Mouse (Mus musculus): ENCODE data around the gene Pex12. TPM values are rescaled to one million over a fixed set of nuclear protein-coding genes. Genes with fewer than 3 reads are reported as not detected.

The Pex12 gene
- polyA plus RNA-seq, 1 experiment: 5.5 TPM

DNA sequence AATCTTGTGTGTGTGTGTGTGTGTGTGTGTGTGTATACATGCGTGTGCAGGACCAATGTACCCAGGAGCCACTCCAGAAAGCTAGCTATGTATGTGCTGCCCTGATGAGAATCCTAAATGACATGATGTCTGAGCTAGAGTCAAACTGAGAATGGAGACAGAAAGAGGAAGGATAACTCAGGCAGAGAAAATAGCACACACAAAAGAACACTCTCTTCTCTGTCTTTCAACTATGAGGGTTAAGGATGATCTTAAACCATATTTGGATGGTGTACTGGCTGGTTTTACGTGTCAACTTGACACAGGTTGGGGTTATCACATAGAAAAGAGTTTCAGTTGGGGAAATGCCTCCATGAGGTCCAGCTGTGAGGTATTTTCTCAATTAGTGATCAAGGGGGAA is 12.8 kb downstream of the Pex12 start:
- Histone ChIP-seq H3K4me1 (ENCODE audit: control insufficient read depth, insufficient read depth, insufficient read length) (peaks cover 6% of the 10 kb centered on the region; the same call in 1 of the 2 replicates), H3K4me3 (ENCODE audit: extremely low read depth, insufficient read depth, insufficient read length) (no peak overlapping the region), H3K27me3 (ENCODE audit: control insufficient read depth, insufficient read depth, low read length) (no peaks in the 10 kb centered on the region), H3K36me3 (ENCODE audit: control insufficient read depth, insufficient read depth, low read length) (no peaks in the 10 kb centered on the region), H3K27ac (ENCODE audit: insufficient read depth, low read length) (no peak overlapping the region)
- WGBS: 74% methylated on average over 2 of the region's 2 CpGs
- no peak for DNase-seq (ENCODE audit: low read depth in 1 of 2, low spot score in 2 of 2)
- no peak for TF ChIP-seq CTCF (IDR thresholded peaks at IDR 0.05; ENCODE audit: extremely low read depth, insufficient read depth, insufficient read length, insufficient replicate concordance)
- TF ChIP-seq POLR2A (IDR thresholded peaks at IDR 0.05; ENCODE audit: low read depth, low read length): no peak

DNA sequence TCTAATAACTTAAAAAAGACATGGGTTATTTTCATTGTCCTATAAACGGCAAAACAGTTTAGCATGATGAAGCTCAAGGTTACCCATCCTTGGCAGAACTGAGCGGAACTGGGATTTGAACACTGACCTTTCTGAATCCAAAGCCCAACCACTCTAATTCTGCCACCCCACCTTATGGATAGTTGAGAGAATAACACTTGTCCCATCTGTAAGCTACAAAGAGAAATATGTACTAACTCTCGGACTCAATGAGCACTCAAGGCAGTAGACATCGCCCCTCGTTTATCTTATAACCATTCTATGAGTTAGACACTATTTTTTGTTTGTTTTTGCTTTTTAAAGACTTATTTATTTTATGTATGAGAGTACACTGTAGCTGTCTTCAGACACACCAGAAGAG is 13.3 kb downstream of the Pex12 start:
- no peak overlapping the region for H3K4me3 ChIP-seq (ENCODE audit: extremely low read depth, insufficient read depth, insufficient read length)
- H3K27me3 ChIP-seq (ENCODE audit: control insufficient read depth, insufficient read depth, low read length): no peaks in the 10 kb centered on the region
- no peak overlapping the region for H3K27ac ChIP-seq (ENCODE audit: insufficient read depth, low read length)
- H3K4me1 ChIP-seq (ENCODE audit: control insufficient read depth, insufficient read depth, insufficient read length): peaks cover 6% of the 10 kb centered on the region; the same call in 1 of the 2 replicates
- no peak for DNase-seq (ENCODE audit: low read depth in 1 of 2, low spot score in 2 of 2)
- H3K36me3 ChIP-seq (ENCODE audit: control insufficient read depth, insufficient read depth, low read length): no peaks in the 10 kb centered on the region
- TF ChIP-seq POLR2A (IDR thresholded peaks at IDR 0.05; ENCODE audit: low read depth, low read length) (no peak), CTCF (IDR thresholded peaks at IDR 0.05; ENCODE audit: extremely low read depth, insufficient read depth, insufficient read length, insufficient replicate concordance) (no peak)
- 92% methylated on average over 5 of the region's 5 CpGs for WGBS

DNA sequence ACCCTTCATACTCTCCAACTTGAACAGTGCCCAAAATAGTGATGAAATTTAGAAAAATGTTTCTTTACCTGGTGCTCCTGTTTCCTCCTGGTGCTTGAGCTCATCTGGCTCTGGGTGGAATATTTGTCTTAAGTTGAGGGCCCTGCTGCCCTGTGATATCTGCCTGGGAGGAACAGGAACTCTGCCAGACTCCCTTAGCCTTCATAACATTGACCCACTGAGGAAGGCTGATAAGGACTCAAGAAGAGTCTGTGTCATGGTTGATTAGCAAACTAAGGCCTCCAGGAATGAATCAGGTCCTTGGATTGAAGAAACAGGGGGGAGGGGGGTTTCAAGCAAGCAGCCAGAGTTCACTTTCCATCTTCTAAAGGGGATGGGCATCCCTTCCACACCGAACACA is 15.8 kb downstream of the Pex12 start, which contains the start of gene Slfn14:
Gene Slfn14, minus strand, starts transcription at position 161 of the 400 bp plus-strand sequence.
- WGBS: 66% methylated on average over 1 of the region's 1 CpGs
- no peak for DNase-seq (ENCODE audit: low read depth in 1 of 2, low spot score in 2 of 2)

GRCm38 (mm10) chr11:83285627-83286026 is 16.8 kb downstream of the Pex12 start:
- Histone ChIP-seq H3K36me3 (ENCODE audit: control insufficient read depth, insufficient read depth, low read length) (no peaks in the 10 kb centered on the region), H3K27ac (ENCODE audit: insufficient read depth, low read length) (no peak overlapping the region), H3K4me3 (ENCODE audit: extremely low read depth, insufficient read depth, insufficient read length) (no peak overlapping the region), H3K27me3 (ENCODE audit: control insufficient read depth, insufficient read depth, low read length) (no peaks in the 10 kb centered on the region), H3K4me1 (ENCODE audit: control insufficient read depth, insufficient read depth, insufficient read length) (no peaks in the 10 kb centered on the region)
- WGBS: 84% methylated on average over 4 of the region's 4 CpGs
- TF ChIP-seq CTCF (IDR thresholded peaks at IDR 0.05; ENCODE audit: extremely low read depth, insufficient read depth, insufficient read length, insufficient replicate concordance): no peak
- TF ChIP-seq POLR2A (IDR thresholded peaks at IDR 0.05; ENCODE audit: low read depth, low read length): no peak
- DNase-seq (ENCODE audit: low read depth in 1 of 2, low spot score in 2 of 2): no peak

More for the DNA sequence above, 15.8 kb downstream of the Pex12 start, which contains the start of gene Slfn14:
- H3K4me1 ChIP-seq (ENCODE audit: control insufficient read depth, insufficient read depth, insufficient read length): peaks cover 3% of the 10 kb centered on the region; the same call in 1 of the 2 replicates
- TF ChIP-seq POLR2A (IDR thresholded peaks at IDR 0.05; ENCODE audit: low read depth, low read length): no peak
- TF ChIP-seq CTCF (IDR thresholded peaks at IDR 0.05; ENCODE audit: extremely low read depth, insufficient read depth, insufficient read length, insufficient replicate concordance): no peak
- no peaks in the 10 kb centered on the region for H3K36me3 ChIP-seq (ENCODE audit: control insufficient read depth, insufficient read depth, low read length)
- H3K4me3 ChIP-seq (ENCODE audit: extremely low read depth, insufficient read depth, insufficient read length): no peak within 1 kb of the TSS
- no peaks in the 10 kb centered on the region for H3K27me3 ChIP-seq (ENCODE audit: control insufficient read depth, insufficient read depth, low read length)
- no peak within 1 kb of the TSS for H3K27ac ChIP-seq (ENCODE audit: insufficient read depth, low read length)

GRCm38 (mm10) chr11:83282084-83282483 is 20.3 kb downstream of the Pex12 start:
- Histone ChIP-seq H3K27me3 (ENCODE audit: control insufficient read depth, insufficient read depth, low read length) (no peaks in the 10 kb centered on the region; the same call in 1 of the 2 replicates), H3K4me3 (ENCODE audit: extremely low read depth, insufficient read depth, insufficient read length) (no peak overlapping the region), H3K36me3 (ENCODE audit: control insufficient read depth, insufficient read depth, low read length) (no peaks in the 10 kb centered on the region), H3K4me1 (ENCODE audit: control insufficient read depth, insufficient read depth, insufficient read length) (no peaks in the 10 kb centered on the region), H3K27ac (ENCODE audit: insufficient read depth, low read length) (no peak overlapping the region)
- WGBS: 66% methylated on average over 2 of the region's 2 CpGs
- DNase-seq (ENCODE audit: low read depth in 1 of 2, low spot score in 2 of 2): no peak
- TF ChIP-seq CTCF (IDR thresholded peaks at IDR 0.05; ENCODE audit: extremely low read depth, insufficient read depth, insufficient read length, insufficient replicate concordance) (no peak), POLR2A (IDR thresholded peaks at IDR 0.05; ENCODE audit: low read depth, low read length) (no peak)

DNA sequence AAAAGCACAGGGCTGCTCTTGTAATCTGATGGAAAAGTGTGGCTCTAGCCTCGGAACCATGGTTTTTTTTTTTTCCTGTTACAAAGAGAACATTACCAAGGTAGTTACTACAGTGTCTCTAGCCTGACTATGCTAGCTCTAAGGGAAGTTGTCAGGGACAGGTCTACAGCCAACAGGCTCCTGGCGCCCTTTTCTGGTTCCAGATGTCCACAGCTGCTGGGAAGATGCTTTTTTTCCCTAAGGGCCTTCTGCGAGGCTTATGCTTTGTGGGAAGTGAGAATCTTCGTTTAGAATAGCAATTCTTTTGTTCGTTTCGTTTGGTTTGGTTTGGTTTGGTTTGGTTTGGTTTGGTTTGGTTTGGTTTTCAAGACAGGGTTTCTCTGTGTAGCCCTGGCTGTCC is 22.7 kb downstream of the Pex12 start:
- Histone ChIP-seq H3K4me3 (ENCODE audit: extremely low read depth, insufficient read depth, insufficient read length) (no peak overlapping the region), H3K27ac (ENCODE audit: insufficient read depth, low read length) (no peak overlapping the region), H3K4me1 (ENCODE audit: control insufficient read depth, insufficient read depth, insufficient read length) (no peaks in the 10 kb centered on the region), H3K27me3 (ENCODE audit: control insufficient read depth, insufficient read depth, low read length) (no peaks in the 10 kb centered on the region; the same call in 1 of the 2 replicates), H3K36me3 (ENCODE audit: control insufficient read depth, insufficient read depth, low read length) (no peaks in the 10 kb centered on the region)
- 83% methylated on average over 6 of the region's 6 CpGs for WGBS
- no peak for DNase-seq (ENCODE audit: low read depth in 1 of 2, low spot score in 2 of 2)
- TF ChIP-seq POLR2A (IDR thresholded peaks at IDR 0.05; ENCODE audit: low read depth, low read length) (no peak), CTCF (IDR thresholded peaks at IDR 0.05; ENCODE audit: extremely low read depth, insufficient read depth, insufficient read length, insufficient replicate concordance) (no peak)

- Histone ChIP-seq H3K27me3 (ENCODE audit: control insufficient read depth, insufficient read depth, low read length) (no peaks in the 10 kb centered on the region; the same call in 1 of the 2 replicates), H3K36me3 (ENCODE audit: control insufficient read depth, insufficient read depth, low read length) (no peaks in the 10 kb centered on the region), H3K4me1 (ENCODE audit: control insufficient read depth, insufficient read depth, insufficient read length) (no peaks in the 10 kb centered on the region), H3K27ac (ENCODE audit: insufficient read depth, low read length) (no peak overlapping the region), H3K4me3 (ENCODE audit: extremely low read depth, insufficient read depth, insufficient read length) (no peak overlapping the region)
- WGBS: 95% methylated on average over 4 of the region's 4 CpGs
- no peak for DNase-seq (ENCODE audit: low read depth in 1 of 2, low spot score in 2 of 2)
- TF ChIP-seq POLR2A (IDR thresholded peaks at IDR 0.05; ENCODE audit: low read depth, low read length) (no peak), CTCF (IDR thresholded peaks at IDR 0.05; ENCODE audit: extremely low read depth, insufficient read depth, insufficient read length, insufficient replicate concordance) (no peak)
These were observed 23.4 kb downstream of the Pex12 start for GRCm38 (mm10) chr11:83279024-83279423.

All from spleen, adult 2 months (tissue).